Mouse (Mus musculus): ENCODE results near the gene Mlxipl. TPM values are rescaled to one million over a fixed set of nuclear protein-coding genes. Genes with fewer than 3 reads are reported as not detected.

The Mlxipl gene
- polyA plus RNA-seq, 1 experiment from 2014 or later: 0.60 TPM

- Histone ChIP-seq H3K4me1 (ENCODE audit: control insufficient read depth, insufficient read depth, low read length) (no peaks in the 10 kb centered on the region), H3K9me3 (ENCODE audit: control insufficient read depth, low read length) (no peaks in the 10 kb centered on the region), H3K4me2 (ENCODE audit: low read depth) (no peak overlapping the region), H3K9ac (ENCODE audit: low read length) (no peak overlapping the region), H3K4me3 (ENCODE audit: low read depth, low read length) (no peak overlapping the region), H3K27me3 (ENCODE audit: control insufficient read depth, insufficient read depth, low read length) (no peaks in the 10 kb centered on the region), H3K27ac (ENCODE audit: low read depth, low read length) (no peak overlapping the region), H3K36me3 (ENCODE audit: control insufficient read depth, insufficient read depth, low read length) (no peaks in the 10 kb centered on the region)
- WGBS: 58% methylated on average over 1 of the region's 1 CpGs
- ATAC-seq (ENCODE audit: insufficient read depth, low FRiP score, low TSS enrichment) (no peak), DNase-seq (ENCODE audit: low spot score) (no peak)
These were observed 11.3 kb downstream of the Mlxipl start for GRCm38 (mm10) chr5:135100981-135101380.

- Histone ChIP-seq H3K27me3 (ENCODE audit: control insufficient read depth, insufficient read depth, low read length) (peaks cover 23% of the 10 kb centered on the region), H3K4me2 (ENCODE audit: low read depth) (no peak overlapping the region), H3K36me3 (ENCODE audit: control insufficient read depth, insufficient read depth, low read length) (no peaks in the 10 kb centered on the region), H3K9me3 (ENCODE audit: control insufficient read depth, low read length) (no peaks in the 10 kb centered on the region), H3K4me3 (ENCODE audit: low read depth, low read length) (no peak overlapping the region), H3K27ac (ENCODE audit: low read depth, low read length) (no peak overlapping the region), H3K4me1 (ENCODE audit: control insufficient read depth, insufficient read depth, low read length) (0 out of 2 replicates have a peak, but pooled peaks cover 4% of the 10 kb centered on the region), H3K9ac (ENCODE audit: low read length) (no peak overlapping the region)
- no peak for ATAC-seq (ENCODE audit: insufficient read depth, low FRiP score, low TSS enrichment)
- WGBS: 67% methylated on average over 11 of the region's 11 CpGs
- peak; percentile 28 for DNase-seq (ENCODE audit: low spot score)
These were observed 14.4 kb downstream of the Mlxipl start for GRCm38 (mm10) chr5:135103999-135104660.

- no peaks in the 10 kb centered on the region for H3K36me3 ChIP-seq (ENCODE audit: control insufficient read depth, insufficient read depth, low read length)
- peak overlapping the region; percentile 85 for H3K4me2 ChIP-seq (ENCODE audit: low read depth)
- H3K27ac ChIP-seq (ENCODE audit: low read depth, low read length): no peak overlapping the region
- 0 out of 2 replicates have a peak, but pooled peaks cover 4% of the 10 kb centered on the region for H3K4me1 ChIP-seq (ENCODE audit: control insufficient read depth, insufficient read depth, low read length)
- DNase-seq (ENCODE audit: low spot score) (peak; percentile 88), ATAC-seq (ENCODE audit: insufficient read depth, low FRiP score, low TSS enrichment) (peak; percentile 87)
- WGBS: under 1% methylated on average over 41 of the region's 48 CpGs
- no peaks in the 10 kb centered on the region for H3K9me3 ChIP-seq (ENCODE audit: control insufficient read depth, low read length)
- peak overlapping the region; percentile 37; the same call in 1 of the 2 replicates for H3K9ac ChIP-seq (ENCODE audit: low read length)
- peaks cover 25% of the 10 kb centered on the region for H3K27me3 ChIP-seq (ENCODE audit: control insufficient read depth, insufficient read depth, low read length)
- peak overlapping the region; percentile 44 for H3K4me3 ChIP-seq (ENCODE audit: low read depth, low read length)
These were observed 17.1 kb downstream of the Mlxipl start for GRCm38 (mm10) chr5:135106758-135107256.

GRCm38 (mm10) chr5:135107521-135108501 is 18.1 kb downstream of the Mlxipl start:
- 0 out of 2 replicates have a peak overlapping the region, but pooled peaks have one; percentile 15 for H3K9ac ChIP-seq (ENCODE audit: low read length)
- H3K4me3 ChIP-seq (ENCODE audit: low read depth, low read length): peak overlapping the region; percentile 44
- H3K27me3 ChIP-seq (ENCODE audit: control insufficient read depth, insufficient read depth, low read length): peaks cover 25% of the 10 kb centered on the region
- peak; percentile 67 for DNase-seq (ENCODE audit: low spot score)
- peak overlapping the region; percentile 85 for H3K4me2 ChIP-seq (ENCODE audit: low read depth)
- 0 out of 2 replicates have a peak, but pooled peaks cover 4% of the 10 kb centered on the region for H3K4me1 ChIP-seq (ENCODE audit: control insufficient read depth, insufficient read depth, low read length)
- no peak for ATAC-seq (ENCODE audit: insufficient read depth, low FRiP score, low TSS enrichment)
- H3K36me3 ChIP-seq (ENCODE audit: control insufficient read depth, insufficient read depth, low read length): no peaks in the 10 kb centered on the region
- no peaks in the 10 kb centered on the region for H3K9me3 ChIP-seq (ENCODE audit: control insufficient read depth, low read length)
- H3K27ac ChIP-seq (ENCODE audit: low read depth, low read length): no peak overlapping the region
- WGBS: 8% methylated on average over 40 of the region's 40 CpGs

- Histone ChIP-seq H3K9me3 (ENCODE audit: control insufficient read depth, low read length) (no peaks in the 10 kb centered on the region), H3K27me3 (ENCODE audit: control insufficient read depth, insufficient read depth, low read length) (peaks cover 25% of the 10 kb centered on the region), H3K9ac (ENCODE audit: low read length) (no peak overlapping the region), H3K4me1 (ENCODE audit: control insufficient read depth, insufficient read depth, low read length) (0 out of 2 replicates have a peak, but pooled peaks cover 4% of the 10 kb centered on the region), H3K4me2 (ENCODE audit: low read depth) (no peak overlapping the region), H3K4me3 (ENCODE audit: low read depth, low read length) (no peak overlapping the region), H3K27ac (ENCODE audit: low read depth, low read length) (no peak overlapping the region), H3K36me3 (ENCODE audit: control insufficient read depth, insufficient read depth, low read length) (no peaks in the 10 kb centered on the region)
- ATAC-seq (ENCODE audit: insufficient read depth, low FRiP score, low TSS enrichment): no peak
- no peak for DNase-seq (ENCODE audit: low spot score)
- 57% methylated on average over 6 of the region's 6 CpGs for WGBS
These were observed 19.3 kb downstream of the Mlxipl start for GRCm38 (mm10) chr5:135109017-135109416.

DNA sequence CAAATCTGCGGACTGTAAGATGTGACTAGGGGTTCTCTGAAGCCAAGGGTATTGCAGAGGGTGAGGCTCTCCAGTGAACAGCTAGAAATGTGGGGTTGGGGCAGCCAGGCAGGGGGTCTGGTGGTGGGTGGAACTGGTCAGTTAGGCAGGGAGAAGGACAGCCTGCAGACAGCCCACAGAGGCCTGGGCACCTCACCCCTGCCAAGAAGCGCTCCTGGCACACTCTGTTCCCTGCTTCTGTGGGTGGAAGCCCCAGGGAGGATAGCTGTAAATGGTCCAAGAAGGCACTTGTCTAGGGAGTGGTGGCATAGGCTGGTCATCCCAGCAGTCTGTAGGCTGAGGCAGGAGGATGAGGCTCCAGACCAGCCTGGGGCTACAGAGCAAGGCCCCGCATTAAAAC is 19.7 kb downstream of the Mlxipl start:
- Histone ChIP-seq H3K9me3 (ENCODE audit: control insufficient read depth, low read length) (no peaks in the 10 kb centered on the region), H3K36me3 (ENCODE audit: control insufficient read depth, insufficient read depth, low read length) (no peaks in the 10 kb centered on the region), H3K27me3 (ENCODE audit: control insufficient read depth, insufficient read depth, low read length) (peaks cover 25% of the 10 kb centered on the region), H3K27ac (ENCODE audit: low read depth, low read length) (no peak overlapping the region), H3K9ac (ENCODE audit: low read length) (no peak overlapping the region), H3K4me1 (ENCODE audit: control insufficient read depth, insufficient read depth, low read length) (0 out of 2 replicates have a peak, but pooled peaks cover 4% of the 10 kb centered on the region), H3K4me3 (ENCODE audit: low read depth, low read length) (no peak overlapping the region), H3K4me2 (ENCODE audit: low read depth) (no peak overlapping the region)
- DNase-seq (ENCODE audit: low spot score) (no peak), ATAC-seq (ENCODE audit: insufficient read depth, low FRiP score, low TSS enrichment) (no peak)
- 90% methylated on average over 3 of the region's 3 CpGs for WGBS

GRCm38 (mm10) chr5:135109976-135110375 is 20.3 kb downstream of the Mlxipl start:
- no peak for ATAC-seq (ENCODE audit: insufficient read depth, low FRiP score, low TSS enrichment)
- 78% methylated on average over 6 of the region's 6 CpGs for WGBS

DNA sequence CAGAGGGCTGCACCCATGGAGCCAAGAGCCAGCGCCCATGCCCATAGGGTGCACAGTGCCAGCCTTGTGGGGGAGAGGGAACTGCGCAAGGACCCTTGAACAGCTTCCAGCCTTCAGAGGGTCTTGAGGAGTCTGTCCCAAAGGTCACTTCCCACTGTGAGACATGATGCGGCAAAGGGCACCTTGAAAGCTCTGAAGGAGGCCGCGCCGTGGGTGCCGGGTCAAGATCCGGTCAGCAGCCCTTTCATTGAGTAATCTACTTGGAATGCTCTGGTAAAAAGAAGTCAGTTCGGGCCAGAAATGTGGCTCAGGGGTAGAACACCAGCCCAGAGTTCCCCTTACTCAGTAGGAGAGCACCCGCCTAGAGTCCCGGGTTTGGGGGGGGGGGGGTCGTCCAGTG is 24.1 kb downstream of the Mlxipl start:
- Histone ChIP-seq H3K4me1 (ENCODE audit: control insufficient read depth, insufficient read depth, low read length) (no peaks in the 10 kb centered on the region), H3K36me3 (ENCODE audit: control insufficient read depth, insufficient read depth, low read length) (no peaks in the 10 kb centered on the region), H3K4me3 (ENCODE audit: low read depth, low read length) (no peak overlapping the region), H3K27me3 (ENCODE audit: control insufficient read depth, insufficient read depth, low read length) (peaks cover 5% of the 10 kb centered on the region), H3K27ac (ENCODE audit: low read depth, low read length) (no peak overlapping the region), H3K4me2 (ENCODE audit: low read depth) (no peak overlapping the region), H3K9ac (ENCODE audit: low read length) (no peak overlapping the region), H3K9me3 (ENCODE audit: control insufficient read depth, low read length) (no peaks in the 10 kb centered on the region)
- DNase-seq (ENCODE audit: low spot score) (no peak), ATAC-seq (ENCODE audit: insufficient read depth, low FRiP score, low TSS enrichment) (no peak)
- 91% methylated on average over 12 of the region's 12 CpGs for WGBS

More at GRCm38 (mm10) chr5:135109976-135110375, 20.3 kb downstream of the Mlxipl start:
- Histone ChIP-seq H3K27ac (ENCODE audit: low read depth, low read length) (no peak overlapping the region), H3K9ac (ENCODE audit: low read length) (no peak overlapping the region), H3K9me3 (ENCODE audit: control insufficient read depth, low read length) (no peaks in the 10 kb centered on the region), H3K27me3 (ENCODE audit: control insufficient read depth, insufficient read depth, low read length) (peaks cover 25% of the 10 kb centered on the region), H3K4me2 (ENCODE audit: low read depth) (no peak overlapping the region), H3K4me1 (ENCODE audit: control insufficient read depth, insufficient read depth, low read length) (0 out of 2 replicates have a peak, but pooled peaks cover 4% of the 10 kb centered on the region), H3K4me3 (ENCODE audit: low read depth, low read length) (no peak overlapping the region), H3K36me3 (ENCODE audit: control insufficient read depth, insufficient read depth, low read length) (no peaks in the 10 kb centered on the region)
- DNase-seq (ENCODE audit: low spot score): no peak

Data from neural tube, embryonic 11.5 days (tissue).